Mouse (Mus musculus) CH12F3 (cell line): Measurements from ENCODE around the gene Hmx1.

Experiments used
- in situ Hi-C: fragments of 300-500 bp; cut with MboI; formaldehyde crosslinking; loops from 2 replicates; pipeline ENCODE4 v1.14.3; 2020; ENCODE audit warnings: low sequenced_read_pairs

Hmx1 gene

DNA sequence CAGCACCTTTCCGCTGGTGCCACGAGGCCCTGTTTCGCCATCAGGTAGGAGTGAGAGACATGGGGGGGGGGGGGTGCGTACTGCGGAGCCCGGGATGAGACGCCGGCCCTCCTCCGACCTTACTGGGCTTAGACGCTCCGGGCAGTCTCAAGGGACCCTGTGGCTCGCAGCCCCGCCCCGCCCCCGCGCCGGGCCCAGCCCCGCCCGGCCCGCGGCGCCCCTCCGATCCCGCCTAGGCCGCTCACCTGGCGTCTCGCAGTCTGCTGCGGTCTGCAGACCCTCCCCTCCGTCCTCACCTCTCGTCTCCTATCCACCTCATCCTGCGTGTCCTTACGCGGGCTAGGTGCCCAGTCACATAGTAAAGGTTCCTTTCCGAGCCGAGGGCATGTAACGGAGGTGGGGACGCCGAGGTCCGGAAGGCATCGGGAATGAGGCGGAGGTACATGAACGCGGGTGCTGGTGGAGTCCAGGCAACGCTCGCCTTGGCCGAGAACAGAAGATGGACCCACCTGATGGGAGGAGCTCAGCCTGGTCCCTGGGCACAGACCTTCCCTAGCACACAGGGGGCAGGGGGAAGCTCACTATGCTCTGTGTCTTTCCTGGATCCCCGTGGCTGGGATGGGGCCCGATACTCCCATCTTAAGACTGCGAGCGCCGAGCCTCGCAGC is 8.9 kb downstream of the Hmx1 start:
- in situ Hi-C loops: no loop called here

DNA sequence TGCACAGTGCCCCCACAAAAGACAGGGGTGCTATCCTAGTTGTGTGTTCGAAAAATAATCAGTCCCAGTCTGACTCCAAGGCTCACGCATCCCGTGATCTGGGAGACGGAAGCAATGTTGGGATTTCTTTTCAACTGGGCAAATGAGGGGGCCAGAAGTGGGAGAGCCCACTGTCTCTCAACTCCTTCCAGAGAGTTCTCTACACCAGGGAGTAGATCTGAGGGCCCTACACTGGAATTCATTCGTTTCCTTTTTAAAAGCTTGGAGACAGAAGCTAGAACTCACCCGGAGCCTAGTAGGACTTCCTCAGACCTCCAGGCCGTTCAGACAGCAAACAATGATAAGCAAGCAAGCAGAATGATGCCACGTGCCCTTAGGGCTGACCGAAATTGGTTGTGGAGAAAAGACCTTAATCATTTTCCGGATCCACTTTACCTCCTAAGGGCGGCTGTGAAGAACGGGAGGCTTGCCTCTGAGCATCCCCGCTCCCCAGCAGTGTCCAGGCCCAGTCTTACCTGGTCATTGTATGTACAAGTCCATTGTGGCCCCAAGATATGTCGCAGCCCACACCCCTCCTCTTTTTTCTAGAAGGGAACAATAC is 9.5 kb downstream of the Hmx1 start:
- in situ Hi-C loops: no loop called here

- in situ Hi-C loops: no loop called here
Measured at GRCm38 (mm10) chr5:35399061-35399460, 10.2 kb downstream of the Hmx1 start.

- in situ Hi-C loops: no loop called here
Measured at GRCm38 (mm10) chr5:35399704-35400320, 10.9 kb downstream of the Hmx1 start.

GRCm38 (mm10) chr5:35401240-35401639 is 12.3 kb downstream of the Hmx1 start:
- in situ Hi-C loops: no loop called here

DNA sequence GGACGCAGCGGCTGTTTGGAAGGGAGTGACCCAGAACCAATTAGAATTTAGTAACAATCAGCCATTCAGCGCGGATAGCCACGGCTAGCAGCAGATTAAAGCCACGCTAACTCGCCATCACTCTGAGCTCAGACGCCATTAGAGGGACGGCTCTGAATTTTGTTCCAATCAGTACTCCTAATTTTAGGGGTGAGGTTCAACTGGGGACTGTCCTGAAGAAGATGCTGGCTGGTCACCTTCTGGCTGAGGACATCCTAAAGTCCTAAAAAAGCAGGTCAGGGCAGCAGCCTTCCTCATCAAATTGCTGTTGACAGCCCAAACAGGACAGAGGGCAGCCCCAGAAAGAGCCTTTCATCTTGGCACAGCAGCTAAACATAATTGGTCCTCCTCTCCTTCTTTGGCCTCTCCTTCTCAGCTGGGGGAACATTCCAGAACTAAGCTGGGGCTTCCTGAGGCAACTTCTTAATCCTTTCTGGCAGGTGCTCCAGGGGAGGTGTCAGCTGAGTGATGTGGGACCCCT is 18.6 kb downstream of the Hmx1 start:
- in situ Hi-C loops: no loop called here

GRCm38 (mm10) chr5:35411028-35411427 is 22.1 kb downstream of the Hmx1 start:
- in situ Hi-C loops: no loop called here

GRCm38 (mm10) chr5:35412833-35413232 is 23.9 kb downstream of the Hmx1 start:
- in situ Hi-C loops: no loop called here

- in situ Hi-C loops: no loop called here
Measured at GRCm38 (mm10) chr5:35417707-35418106, 28.8 kb downstream of the Hmx1 start.

GRCm38 (mm10) chr5:35421622-35422021 is 32.7 kb downstream of the Hmx1 start:
- in situ Hi-C loops: no loop called here

GRCm38 (mm10) chr5:35425218-35425617 is 36.3 kb downstream of the Hmx1 start:
- in situ Hi-C loops: no loop called here

- in situ Hi-C loops: no loop called here
Measured at GRCm38 (mm10) chr5:35427901-35428300, 39.0 kb downstream of the Hmx1 start.

DNA sequence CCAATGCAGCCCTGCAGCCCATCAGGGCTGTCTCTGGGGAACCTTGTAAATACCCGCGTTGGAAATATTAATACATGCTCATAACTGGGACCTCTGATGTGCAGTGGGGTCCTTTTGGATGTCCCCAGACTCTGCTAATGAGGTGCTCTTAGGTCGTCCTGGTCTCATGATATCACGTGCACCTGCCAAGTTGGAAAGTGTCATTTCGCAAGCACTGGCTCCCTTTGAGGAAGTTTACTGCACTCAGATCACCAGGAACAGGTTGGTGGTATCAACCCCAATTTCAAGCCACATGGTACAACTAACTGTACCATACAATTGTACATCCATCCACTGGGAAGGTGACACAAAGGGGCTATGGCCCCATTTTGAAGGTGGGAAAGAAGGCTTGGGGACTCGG is 39.5 kb downstream of the Hmx1 start:
- in situ Hi-C loops: no loop called here

DNA sequence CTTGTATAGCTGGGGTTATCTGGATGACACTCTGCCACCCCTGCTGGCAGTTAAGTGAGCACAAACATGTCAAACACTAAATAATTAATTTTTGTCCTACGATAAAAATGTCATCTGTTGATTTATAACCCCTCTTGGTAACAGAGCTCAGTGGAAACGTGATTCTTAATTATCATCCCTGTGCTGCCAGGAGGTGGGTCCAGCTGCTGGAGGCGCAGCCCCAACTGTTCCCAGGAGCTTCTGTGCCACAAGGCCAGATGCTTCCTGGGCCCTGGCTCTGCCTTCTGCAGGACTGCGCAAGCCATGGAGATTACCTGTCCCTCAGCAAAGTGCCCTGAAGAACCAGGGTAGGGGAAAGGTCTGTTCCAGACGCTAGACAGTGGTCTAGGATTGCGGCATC is 43.2 kb downstream of the Hmx1 start:
- in situ Hi-C loops: no loop called here

DNA sequence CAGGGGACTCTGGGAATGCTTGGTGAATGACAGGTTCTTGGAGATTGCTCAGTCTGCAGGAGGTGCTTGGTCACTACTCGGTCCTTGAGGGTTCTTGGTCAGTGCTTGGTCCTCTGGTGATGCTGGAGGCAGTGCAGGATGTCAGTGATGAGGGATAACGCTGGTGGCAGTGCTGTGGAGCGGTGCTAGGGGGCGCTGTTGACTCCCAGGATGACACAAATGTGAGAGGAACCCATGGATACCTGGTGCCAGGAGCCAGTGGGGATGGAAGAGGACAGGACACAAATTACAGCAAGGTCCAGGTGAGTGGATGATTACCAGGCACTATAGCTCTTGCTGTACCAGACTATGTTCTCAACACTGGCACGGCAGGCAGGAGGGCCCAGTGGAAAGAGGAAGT is 45.1 kb downstream of the Hmx1 start:
- in situ Hi-C loops: no loop called here

DNA sequence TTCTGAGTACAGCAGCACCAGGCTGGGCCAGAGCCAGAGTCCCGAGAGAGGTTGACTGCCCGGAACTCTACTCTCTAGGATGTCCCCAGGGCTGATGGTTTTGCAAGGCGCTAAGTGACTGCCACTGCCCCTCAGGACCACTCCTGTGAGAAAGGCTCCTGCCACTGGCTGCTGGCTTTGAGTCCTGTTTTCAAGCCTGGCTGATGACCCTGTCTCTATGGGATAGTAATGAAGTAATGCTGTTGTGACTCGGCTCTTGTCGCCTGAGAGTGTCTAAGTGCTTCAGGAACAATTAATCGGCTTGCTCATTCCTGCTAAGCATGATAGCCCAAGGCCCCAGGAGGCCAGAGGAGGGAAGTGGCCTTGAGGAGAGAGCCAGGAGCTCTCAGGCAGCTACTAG is 45.8 kb downstream of the Hmx1 start:
- in situ Hi-C loops: no loop called here

DNA sequence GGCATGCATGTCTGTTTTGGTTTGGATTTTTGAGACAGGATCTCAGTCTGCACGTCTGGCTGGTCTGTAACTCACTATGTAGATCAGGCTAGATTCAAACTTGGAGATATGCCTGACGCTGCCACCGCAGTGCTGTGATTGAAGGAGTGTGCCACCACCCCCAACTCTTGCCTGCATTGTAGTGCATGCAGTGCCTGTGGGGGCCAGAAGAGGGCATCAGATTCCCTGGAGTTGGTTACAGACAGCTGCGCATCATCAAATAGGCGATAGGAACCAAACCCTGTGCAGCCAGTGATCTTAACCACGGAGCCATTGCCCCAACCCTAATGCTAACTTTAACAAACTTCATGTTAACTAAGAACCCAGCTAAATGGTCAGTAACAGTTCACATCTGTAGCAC is 49.9 kb downstream of the Hmx1 start:
- in situ Hi-C loops: no loop called here

DNA sequence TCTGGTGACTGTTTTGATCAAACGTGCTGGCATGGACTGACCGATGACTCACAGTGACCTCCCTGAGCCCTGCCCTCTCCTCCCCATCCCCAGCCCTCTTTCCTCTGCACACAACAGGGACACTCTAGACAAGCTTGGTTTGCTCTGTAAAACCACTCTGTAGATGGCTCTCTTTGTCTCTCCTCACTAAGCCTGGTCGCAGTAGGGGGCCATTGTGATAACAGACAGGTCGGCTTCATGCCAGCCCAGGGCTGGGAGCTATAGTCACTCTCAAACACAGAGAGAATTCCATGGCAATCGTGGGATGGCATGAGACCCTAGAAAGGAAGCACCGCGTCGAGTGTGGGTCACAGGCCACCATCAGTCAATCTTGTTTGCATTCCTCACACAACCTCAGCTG is 51.6 kb downstream of the Hmx1 start:
- in situ Hi-C loops: no loop called here

GRCm38 (mm10) chr5:35441411-35441810 is 52.5 kb downstream of the Hmx1 start:
- in situ Hi-C loops: no loop called here

GRCm38 (mm10) chr5:35444731-35445130 is 55.8 kb downstream of the Hmx1 start:
- in situ Hi-C loops: no loop called here

- in situ Hi-C loops: no loop called here
Measured at GRCm38 (mm10) chr5:35447656-35448443, 58.9 kb downstream of the Hmx1 start.
